Mouse (Mus musculus): ENCODE data around the gene Cox19. TPM values are rescaled to one million over a fixed set of nuclear protein-coding genes. Genes with fewer than 3 reads are reported as not detected.

Gene Cox19
- total and polyA plus RNA-seq, 3 experiments: 82.8 to 112 (median 94.8) TPM

- Histone ChIP-seq H3K4me1 (ENCODE audit: control insufficient read depth, insufficient read depth, low read length) (peaks cover 60% of the 10 kb centered on the region), H3K36me3 (ENCODE audit: control insufficient read depth, insufficient read depth, low read length) (peaks cover 5% of the 10 kb centered on the region; the same call in 1 of the 2 replicates), H3K27ac (peak overlapping the region; percentile 91), H3K9ac (ENCODE audit: low read depth, low read length) (peak overlapping the region; percentile 32), H3K27me3 (ENCODE audit: control insufficient read depth, insufficient read depth, low read length) (no peaks in the 10 kb centered on the region), H3K4me3 (peak overlapping the region; percentile 32), H3K79me2 (replicated peaks; ENCODE audit: control insufficient read depth, insufficient read depth, low read length) (peaks cover 5% of the 10 kb centered on the region; the same call in 1 of the 2 replicates)
- TF ChIP-seq EP300 (IDR thresholded peaks at IDR 0.05; ENCODE audit: insufficient read depth, low read depth, low read length): peak; percentile 87
- TF ChIP-seq CTCF (IDR thresholded peaks at IDR 0.05): no peak
- peak; percentile 71 for TF ChIP-seq POLR2A (IDR thresholded peaks at IDR 0.05; ENCODE audit: insufficient read depth, low read depth, low read length)
- DNase-seq: peak; percentile 80 to 88
- 1% methylated on average over 6 of the region's 6 CpGs for WGBS
- intact Hi-C loops (cut with DNase I): loop anchor here (10.0 kb wide), 1 partner anchor 405 kb away; the partner anchor contains the start of gene Mafk
Observed at GRCm38 (mm10) chr5:139389676-139390061, 38.5 kb upstream of the Cox19 start.

GRCm38 (mm10) chr5:139388694-139389675, 37.8 kb upstream of the Cox19 start:
- Histone ChIP-seq H3K27me3 (ENCODE audit: control insufficient read depth, insufficient read depth, low read length) (no peaks in the 10 kb centered on the region), H3K4me1 (ENCODE audit: control insufficient read depth, insufficient read depth, low read length) (peaks cover 64% of the 10 kb centered on the region), H3K36me3 (ENCODE audit: control insufficient read depth, insufficient read depth, low read length) (peaks cover 6% of the 10 kb centered on the region; the same call in 1 of the 2 replicates), H3K4me3 (no peak overlapping the region; the same call in 1 of the 2 replicates), H3K79me2 (replicated peaks; ENCODE audit: control insufficient read depth, insufficient read depth, low read length) (peaks cover 5% of the 10 kb centered on the region; the same call in 1 of the 2 replicates), H3K9ac (ENCODE audit: low read depth, low read length) (peak overlapping the region; percentile 41), H3K27ac (peak overlapping the region; percentile 91)
- no peak for DNase-seq
- WGBS: 37% methylated on average over 17 of the region's 17 CpGs
- no peak for TF ChIP-seq CTCF (IDR thresholded peaks at IDR 0.05)
- TF ChIP-seq POLR2A (IDR thresholded peaks at IDR 0.05; ENCODE audit: insufficient read depth, low read depth, low read length): no peak
- 0 out of 2 replicates have a peak, but pooled peaks have one; percentile 2 for TF ChIP-seq EP300 (IDR thresholded peaks at IDR 0.05; ENCODE audit: insufficient read depth, low read depth, low read length)
- intact Hi-C loops (cut with DNase I): loop anchor here (10.0 kb wide), 1 partner anchor 406 kb away; the partner anchor contains the start of gene Mafk

- TF ChIP-seq EP300 (IDR thresholded peaks at IDR 0.05; ENCODE audit: insufficient read depth, low read depth, low read length) (peak; percentile 96), POLR2A (IDR thresholded peaks at IDR 0.05; ENCODE audit: insufficient read depth, low read depth, low read length) (0 out of 2 replicates have a peak, but pooled peaks have one; percentile 35), CTCF (IDR thresholded peaks at IDR 0.05) (no peak)
- peak; percentile 62 to 67 for DNase-seq
- Histone ChIP-seq H3K27me3 (ENCODE audit: control insufficient read depth, insufficient read depth, low read length) (no peaks in the 10 kb centered on the region), H3K27ac (peak overlapping the region; percentile 91), H3K9ac (ENCODE audit: low read depth, low read length) (peak overlapping the region; percentile 41), H3K4me1 (ENCODE audit: control insufficient read depth, insufficient read depth, low read length) (peaks cover 69% of the 10 kb centered on the region), H3K4me3 (no peak overlapping the region; the same call in 1 of the 2 replicates), H3K36me3 (ENCODE audit: control insufficient read depth, insufficient read depth, low read length) (peaks cover 7% of the 10 kb centered on the region; the same call in 1 of the 2 replicates), H3K79me2 (replicated peaks; ENCODE audit: control insufficient read depth, insufficient read depth, low read length) (peaks cover 5% of the 10 kb centered on the region; the same call in 1 of the 2 replicates)
- WGBS: 38% methylated on average over 4 of the region's 4 CpGs
- intact Hi-C loops (cut with DNase I): loop anchor here (10.0 kb wide), 1 partner anchor 407 kb away; the partner anchor contains the start of gene Mafk
Observed at GRCm38 (mm10) chr5:139388195-139388570, 37.0 kb upstream of the Cox19 start.

GRCm38 (mm10) chr5:139387329-139388194, 36.3 kb upstream of the Cox19 start:
- no peak for TF ChIP-seq CTCF (IDR thresholded peaks at IDR 0.05)
- TF ChIP-seq EP300 (IDR thresholded peaks at IDR 0.05; ENCODE audit: insufficient read depth, low read depth, low read length): no peak

GRCm38 (mm10) chr5:139386047-139386446, 34.8 kb upstream of the Cox19 start:
- Histone ChIP-seq H3K4me1 (ENCODE audit: control insufficient read depth, insufficient read depth, low read length) (peaks cover 62% of the 10 kb centered on the region), H3K9ac (ENCODE audit: low read depth, low read length) (no peak overlapping the region), H3K36me3 (ENCODE audit: control insufficient read depth, insufficient read depth, low read length) (peaks cover 7% of the 10 kb centered on the region; the same call in 1 of the 2 replicates), H3K79me2 (replicated peaks; ENCODE audit: control insufficient read depth, insufficient read depth, low read length) (no peaks in the 10 kb centered on the region; the same call in 1 of the 2 replicates), H3K27ac (peak overlapping the region; percentile 90), H3K4me3 (no peak overlapping the region), H3K27me3 (ENCODE audit: control insufficient read depth, insufficient read depth, low read length) (no peaks in the 10 kb centered on the region)
- TF ChIP-seq EP300 (IDR thresholded peaks at IDR 0.05; ENCODE audit: insufficient read depth, low read depth, low read length) (no peak), CTCF (IDR thresholded peaks at IDR 0.05) (no peak), POLR2A (IDR thresholded peaks at IDR 0.05; ENCODE audit: insufficient read depth, low read depth, low read length) (no peak)
- 60% methylated on average over 5 of the region's 5 CpGs for WGBS
- DNase-seq: peak in 1 of 2 experiments; percentile 20
- intact Hi-C loops (cut with DNase I): loop anchor here (10.0 kb wide), 1 partner anchor 409 kb away; the partner anchor contains the start of gene Mafk

More at GRCm38 (mm10) chr5:139387329-139388194, 36.3 kb upstream of the Cox19 start:
- no peak overlapping the region for H3K9ac ChIP-seq (ENCODE audit: low read depth, low read length)
- H3K27ac ChIP-seq: peak overlapping the region; percentile 91
- DNase-seq: no peak
- H3K4me1 ChIP-seq (ENCODE audit: control insufficient read depth, insufficient read depth, low read length): peaks cover 70% of the 10 kb centered on the region
- 58% methylated on average over 10 of the region's 10 CpGs for WGBS
- H3K36me3 ChIP-seq (ENCODE audit: control insufficient read depth, insufficient read depth, low read length): peaks cover 7% of the 10 kb centered on the region; the same call in 1 of the 2 replicates
- H3K79me2 ChIP-seq (replicated peaks; ENCODE audit: control insufficient read depth, insufficient read depth, low read length): peaks cover 1% of the 10 kb centered on the region; the same call in 1 of the 2 replicates
- H3K27me3 ChIP-seq (ENCODE audit: control insufficient read depth, insufficient read depth, low read length): no peaks in the 10 kb centered on the region
- intact Hi-C loops (cut with DNase I): loop anchor here (10.0 kb wide), 1 partner anchor 407 kb away; the partner anchor contains the start of gene Mafk
- H3K4me3 ChIP-seq: no peak overlapping the region

Data from heart, adult 2 months (tissue).